Mouse (Mus musculus): ENCODE measurements around the gene Zkscan14. TPM values are rescaled to one million over a fixed set of nuclear protein-coding genes. Genes with fewer than 3 reads are reported as not detected.
A peak's percentile ranks its signal among the peaks of the same experiment; 100 is the strongest.

The Zkscan14 gene
- polyA plus RNA-seq, 1 experiment from 2014 or later = 15.5 TPM

DNA sequence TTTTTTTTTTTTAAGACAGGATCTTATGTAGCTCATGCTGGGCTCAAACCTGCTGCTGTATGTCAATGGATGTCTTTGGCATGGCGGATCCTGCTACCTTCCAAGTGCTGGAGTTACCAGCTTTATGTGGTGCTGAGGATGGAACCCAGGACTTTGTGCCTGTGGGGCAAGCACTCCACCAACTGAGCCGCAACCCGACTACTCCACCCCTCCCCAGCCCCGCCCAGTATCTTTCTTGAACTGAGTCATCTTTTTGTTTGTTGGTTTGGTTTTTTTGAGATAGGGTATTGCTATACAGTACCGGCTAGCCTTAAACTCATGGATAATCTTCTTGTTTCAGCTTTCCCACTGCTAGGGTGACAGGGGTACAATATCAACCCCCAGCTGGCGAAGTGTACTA is 12.3 kb downstream of the Zkscan14 start:
- WGBS = 96% methylated on average over 6 of the region's 6 CpGs

DNA sequence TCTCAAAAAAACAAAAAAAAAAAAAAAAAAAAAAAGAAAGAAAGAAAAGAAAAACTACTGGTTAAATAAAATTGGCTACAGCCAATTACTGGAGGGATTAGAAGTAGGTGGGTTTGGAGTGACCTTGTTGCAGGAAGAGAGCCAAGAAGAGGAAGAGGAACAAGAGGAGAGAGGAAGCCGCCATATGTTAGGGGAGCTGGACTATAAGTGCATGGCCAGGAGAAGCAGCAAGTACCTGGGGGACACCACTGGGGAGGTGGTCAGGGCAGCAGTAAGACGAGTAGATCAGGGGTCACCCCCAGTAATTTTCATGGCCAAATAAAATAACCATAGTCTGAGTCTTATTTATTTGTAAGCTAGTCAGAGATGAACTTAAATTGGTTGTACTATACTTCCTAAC is 16.4 kb downstream of the Zkscan14 start:
- Histone ChIP-seq H3K4me2 (ENCODE audit: low read length) (no peak overlapping the region), H3K27ac (ENCODE audit: low read length) (no peak overlapping the region), H3K27me3 (replicated peaks; ENCODE audit: control insufficient read depth, insufficient read depth, low read length) (no peaks in the 10 kb centered on the region), H3K4me3 (replicated peaks; ENCODE audit: low read length) (no peak overlapping the region), H3K9ac (replicated peaks; ENCODE audit: low read depth, low read length) (no peak overlapping the region), H3K36me3 (ENCODE audit: control insufficient read depth, insufficient read depth) (peaks cover 30% of the 10 kb centered on the region), H3K4me1 (replicated peaks; ENCODE audit: control insufficient read depth, insufficient read depth, low read length) (peaks cover 12% of the 10 kb centered on the region), H3K9me3 (ENCODE audit: control insufficient read depth, low read length) (no peaks in the 10 kb centered on the region)
- 94% methylated on average over 2 of the region's 2 CpGs for WGBS
- ATAC-seq = no peak

More for the DNA sequence above, 12.3 kb downstream of the Zkscan14 start:
- Histone ChIP-seq H3K27me3 (replicated peaks; ENCODE audit: control insufficient read depth, insufficient read depth, low read length) (no peaks in the 10 kb centered on the region), H3K9ac (replicated peaks; ENCODE audit: low read depth, low read length) (no peak overlapping the region), H3K4me2 (ENCODE audit: low read length) (no peak overlapping the region), H3K9me3 (ENCODE audit: control insufficient read depth, low read length) (no peaks in the 10 kb centered on the region), H3K4me1 (replicated peaks; ENCODE audit: control insufficient read depth, insufficient read depth, low read length) (peaks cover 22% of the 10 kb centered on the region), H3K27ac (ENCODE audit: low read length) (no peak overlapping the region), H3K4me3 (replicated peaks; ENCODE audit: low read length) (no peak overlapping the region), H3K36me3 (ENCODE audit: control insufficient read depth, insufficient read depth) (peaks cover 18% of the 10 kb centered on the region)
- ATAC-seq = no peak

DNA sequence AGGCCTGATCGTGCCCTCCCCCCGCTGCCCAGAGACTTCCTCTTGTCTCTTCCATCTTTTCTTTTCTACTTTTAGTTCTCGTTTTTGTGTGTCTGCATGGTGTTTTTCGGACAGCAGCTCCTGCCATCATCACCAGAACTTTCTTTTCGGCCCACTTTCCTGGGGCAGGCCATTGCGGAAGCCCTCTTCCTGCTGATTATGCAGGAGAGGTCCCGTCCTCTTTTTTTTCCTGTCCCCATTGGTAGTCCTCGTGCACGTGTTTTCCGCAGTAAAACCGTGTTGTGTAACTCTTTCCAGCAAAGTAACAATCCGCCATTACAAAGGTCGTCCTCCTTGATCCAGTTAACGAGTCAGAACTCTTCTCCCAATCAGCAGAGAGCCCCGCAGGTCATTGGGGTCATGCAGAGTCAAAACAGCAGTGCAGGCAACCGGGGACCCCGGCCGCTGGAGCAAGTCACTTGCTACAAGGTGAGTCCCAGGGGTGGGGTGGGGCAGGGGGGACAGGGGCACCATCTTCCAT is 23.1 kb downstream of the Zkscan14 start:
- H3K36me3 ChIP-seq (ENCODE audit: control insufficient read depth, insufficient read depth) = peaks cover 42% of the 10 kb centered on the region
- no peak for ATAC-seq
- WGBS = 86% methylated on average over 18 of the region's 18 CpGs

DNA sequence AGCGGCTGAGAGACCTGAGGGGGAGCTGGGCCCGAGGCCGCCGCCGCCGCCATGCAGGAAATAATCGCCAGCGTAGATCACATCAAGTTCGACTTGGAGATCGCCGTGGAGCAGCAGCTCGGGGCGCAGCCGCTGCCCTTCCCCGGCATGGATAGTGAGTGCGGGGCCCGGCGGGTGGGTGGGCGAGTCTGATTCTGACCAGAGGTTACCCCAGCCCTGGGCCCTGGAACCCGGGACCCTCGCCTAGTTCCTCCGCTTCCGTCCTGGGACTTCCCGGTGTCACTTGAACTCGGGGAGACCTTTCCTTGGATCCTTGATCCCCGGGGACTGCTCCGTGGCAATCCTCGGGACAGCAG is 34.4 kb downstream of the Zkscan14 start:
- Histone ChIP-seq H3K36me3 (ENCODE audit: control insufficient read depth, insufficient read depth) (peaks cover 8% of the 10 kb centered on the region), H3K27me3 (replicated peaks; ENCODE audit: control insufficient read depth, insufficient read depth, low read length) (no peaks in the 10 kb centered on the region), H3K27ac (ENCODE audit: low read length) (peak overlapping the region; percentile 49), H3K4me1 (replicated peaks; ENCODE audit: control insufficient read depth, insufficient read depth, low read length) (peaks cover 22% of the 10 kb centered on the region), H3K9ac (replicated peaks; ENCODE audit: low read depth, low read length) (peak overlapping the region; percentile 88), H3K4me2 (ENCODE audit: low read length) (peak overlapping the region; percentile 97), H3K4me3 (replicated peaks; ENCODE audit: low read length) (peak overlapping the region; percentile 96), H3K9me3 (ENCODE audit: control insufficient read depth, low read length) (no peaks in the 10 kb centered on the region)
- ATAC-seq = peak; percentile 62
- WGBS = under 1% methylated on average over 28 of the region's 28 CpGs

More for the DNA sequence above, 23.1 kb downstream of the Zkscan14 start:
- Histone ChIP-seq H3K27ac (ENCODE audit: low read length) (no peak overlapping the region), H3K4me3 (replicated peaks; ENCODE audit: low read length) (no peak overlapping the region), H3K27me3 (replicated peaks; ENCODE audit: control insufficient read depth, insufficient read depth, low read length) (no peaks in the 10 kb centered on the region), H3K9me3 (ENCODE audit: control insufficient read depth, low read length) (no peaks in the 10 kb centered on the region), H3K9ac (replicated peaks; ENCODE audit: low read depth, low read length) (no peak overlapping the region), H3K4me1 (replicated peaks; ENCODE audit: control insufficient read depth, insufficient read depth, low read length) (no peaks in the 10 kb centered on the region), H3K4me2 (ENCODE audit: low read length) (no peak overlapping the region)

DNA sequence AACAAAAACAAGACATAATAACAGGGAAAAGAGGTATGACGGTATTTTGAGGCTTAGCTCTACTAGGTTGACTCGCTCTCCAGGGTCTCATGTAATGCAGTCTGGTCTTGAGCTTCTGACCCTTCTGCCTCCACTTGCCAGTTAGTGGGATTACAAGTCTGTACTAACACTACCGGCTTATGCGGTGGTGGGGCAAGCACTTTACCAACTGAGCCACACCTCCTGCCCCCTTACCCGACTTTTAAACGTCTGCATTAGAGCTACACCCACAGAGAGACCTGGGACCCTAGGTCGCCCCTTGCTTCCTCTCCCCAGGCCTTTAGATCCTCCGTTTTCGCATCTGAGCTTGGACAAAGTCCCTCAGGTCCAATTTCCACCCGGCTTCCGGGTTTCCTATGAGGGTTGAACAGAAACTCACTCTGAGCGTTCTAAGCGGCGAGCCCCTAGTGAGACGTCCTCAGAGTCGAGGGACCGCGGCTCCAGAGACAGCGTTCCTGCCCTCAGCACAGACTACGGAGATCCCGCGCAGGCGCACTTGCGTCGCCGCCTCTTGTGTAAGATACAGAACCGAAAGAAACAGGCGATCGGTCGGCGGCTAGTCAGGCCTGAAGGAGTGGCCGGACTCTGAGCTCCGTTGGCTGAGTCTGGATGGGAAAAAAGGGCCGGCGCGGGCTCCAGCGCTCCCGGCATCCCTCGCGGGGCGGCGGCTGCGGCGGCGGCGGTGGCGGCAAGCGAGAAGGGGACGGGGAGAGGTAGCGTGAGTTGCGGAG is 34.9 kb downstream of the Zkscan14 start, which contains the start of the genes Ptcd1 and Cpsf4:
TSS of gene Ptcd1 (minus strand) at position 573 of the 770 bp plus-strand sequence.
TSS of gene Cpsf4 (plus strand) at position 678 of the 770 bp plus-strand sequence.
- Histone ChIP-seq H3K4me2 (ENCODE audit: low read length) (peak within 1 kb of the TSS; percentile 97), H3K36me3 (ENCODE audit: control insufficient read depth, insufficient read depth) (peaks cover 6% of the 10 kb centered on the region; the same call in 1 of the 2 replicates), H3K9ac (replicated peaks; ENCODE audit: low read depth, low read length) (peak within 1 kb of the TSS; percentile 88), H3K4me1 (replicated peaks; ENCODE audit: control insufficient read depth, insufficient read depth, low read length) (peaks cover 22% of the 10 kb centered on the region), H3K9me3 (ENCODE audit: control insufficient read depth, low read length) (no peaks in the 10 kb centered on the region), H3K27me3 (replicated peaks; ENCODE audit: control insufficient read depth, insufficient read depth, low read length) (no peaks in the 10 kb centered on the region), H3K27ac (ENCODE audit: low read length) (peak within 1 kb of the TSS; percentile 86), H3K4me3 (replicated peaks; ENCODE audit: low read length) (peak within 1 kb of the TSS; percentile 96)
- peak; percentile 96 for ATAC-seq
- under 1% methylated on average over 51 of the region's 51 CpGs for WGBS

DNA sequence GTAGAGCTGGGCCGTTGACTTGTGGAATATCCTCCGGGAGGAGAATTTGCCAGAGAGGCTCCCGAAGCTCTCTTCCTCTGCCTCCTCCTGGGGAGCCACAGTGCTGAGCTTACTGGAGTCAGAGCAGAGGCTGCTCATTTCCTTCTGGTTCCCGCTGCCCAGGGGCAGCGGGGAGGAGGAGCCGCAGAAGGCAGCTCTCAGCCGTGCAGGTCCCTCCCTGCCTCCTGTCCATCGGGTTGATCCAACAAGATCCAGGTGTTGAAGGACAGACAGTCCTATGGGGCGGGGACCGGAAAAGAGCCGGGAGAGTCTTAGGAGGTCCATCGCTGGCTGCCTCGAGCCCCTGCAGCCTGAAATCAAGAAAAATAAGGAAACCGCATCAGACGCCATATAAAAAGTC is 36.5 kb downstream of the Zkscan14 start:
- peaks cover 22% of the 10 kb centered on the region for H3K4me1 ChIP-seq (replicated peaks; ENCODE audit: control insufficient read depth, insufficient read depth, low read length)
- no peak overlapping the region for H3K27ac ChIP-seq (ENCODE audit: low read length)
- no peaks in the 10 kb centered on the region for H3K9me3 ChIP-seq (ENCODE audit: control insufficient read depth, low read length)
- peaks cover 6% of the 10 kb centered on the region; the same call in 1 of the 2 replicates for H3K36me3 ChIP-seq (ENCODE audit: control insufficient read depth, insufficient read depth)
- ATAC-seq = no peak
- H3K4me3 ChIP-seq (replicated peaks; ENCODE audit: low read length) = no peak overlapping the region
- H3K9ac ChIP-seq (replicated peaks; ENCODE audit: low read depth, low read length) = no peak overlapping the region
- no peaks in the 10 kb centered on the region for H3K27me3 ChIP-seq (replicated peaks; ENCODE audit: control insufficient read depth, insufficient read depth, low read length)
- WGBS = 91% methylated on average over 15 of the region's 15 CpGs
- H3K4me2 ChIP-seq (ENCODE audit: low read length) = no peak overlapping the region

DNA sequence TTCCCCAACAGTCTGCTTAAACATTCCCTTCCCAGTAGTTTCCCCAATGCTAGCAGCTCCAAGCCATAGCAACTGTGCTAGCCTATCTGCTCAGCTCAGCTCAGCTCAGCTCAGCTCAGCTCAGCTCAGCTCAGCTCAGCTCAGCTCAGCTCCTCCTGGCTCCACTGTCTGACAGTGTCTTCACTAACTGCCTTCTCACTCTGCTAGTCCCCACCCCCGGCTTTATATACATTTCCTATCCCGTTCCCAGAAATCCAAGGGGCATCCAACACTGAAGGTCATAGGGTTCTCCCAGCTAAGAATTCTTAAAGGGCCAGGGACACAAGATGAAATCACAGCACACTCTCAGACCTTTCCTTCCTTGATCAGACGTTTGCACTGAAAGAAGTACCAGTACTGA is 37.0 kb downstream of the Zkscan14 start:
- H3K27me3 ChIP-seq (replicated peaks; ENCODE audit: control insufficient read depth, insufficient read depth, low read length) = no peaks in the 10 kb centered on the region
- ATAC-seq = no peak
- no peak overlapping the region for H3K9ac ChIP-seq (replicated peaks; ENCODE audit: low read depth, low read length)
- no peak overlapping the region for H3K4me3 ChIP-seq (replicated peaks; ENCODE audit: low read length)
- H3K27ac ChIP-seq (ENCODE audit: low read length) = no peak overlapping the region
- 80% methylated on average over 3 of the region's 3 CpGs for whole genome bisulfite sequencing
- peaks cover 10% of the 10 kb centered on the region for H3K36me3 ChIP-seq (ENCODE audit: control insufficient read depth, insufficient read depth)
- H3K9me3 ChIP-seq (ENCODE audit: control insufficient read depth, low read length) = no peaks in the 10 kb centered on the region
- no peak overlapping the region for H3K4me2 ChIP-seq (ENCODE audit: low read length)
- H3K4me1 ChIP-seq (replicated peaks; ENCODE audit: control insufficient read depth, insufficient read depth, low read length) = peaks cover 22% of the 10 kb centered on the region

DNA sequence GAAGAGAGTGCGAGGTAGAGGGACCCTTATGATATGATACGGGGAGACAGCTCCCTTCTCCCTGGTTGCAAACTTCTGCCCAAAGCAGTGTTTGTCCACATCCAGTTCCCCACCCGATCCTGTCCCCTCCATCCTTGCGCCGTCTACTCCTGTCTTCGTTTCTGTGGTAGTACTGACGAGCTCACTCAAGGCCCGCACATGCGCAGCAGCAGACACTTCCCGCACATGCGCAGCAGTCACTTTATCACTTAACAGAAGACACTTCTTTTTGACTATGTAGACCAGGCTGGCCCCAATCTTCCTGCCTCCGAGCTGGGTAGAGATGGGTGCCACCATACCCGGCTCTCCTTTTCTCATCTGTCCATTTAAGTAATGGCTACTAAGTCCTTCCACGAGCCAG is 40.3 kb downstream of the Zkscan14 start:
- no peak for ATAC-seq
- WGBS = 95% methylated on average over 14 of the region's 14 CpGs

DNA sequence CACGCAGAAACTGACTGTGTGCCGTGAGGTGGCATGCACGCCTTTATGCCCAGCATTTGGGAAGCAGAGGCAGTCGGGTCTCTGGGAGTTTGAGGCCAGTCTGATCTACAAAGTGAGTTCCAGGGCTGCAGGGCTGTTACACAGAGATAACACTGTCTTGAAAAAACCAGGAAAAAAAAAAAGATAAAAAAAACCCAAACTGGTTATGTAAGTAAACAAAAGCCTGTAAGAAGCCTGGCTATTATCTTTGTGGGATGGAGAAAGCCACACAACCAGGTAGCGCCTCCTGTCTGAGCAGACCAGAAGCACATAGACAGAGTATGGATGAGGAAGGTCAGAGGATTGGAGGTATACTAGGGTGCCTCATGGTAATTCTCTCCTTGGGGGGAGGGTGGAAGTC is 49.0 kb downstream of the Zkscan14 start:
- no peak for ATAC-seq
- H3K4me3 ChIP-seq (replicated peaks; ENCODE audit: low read length) = no peak overlapping the region
- no peak overlapping the region for H3K27ac ChIP-seq (ENCODE audit: low read length)
- 94% methylated on average over 5 of the region's 5 CpGs for WGBS
- H3K4me1 ChIP-seq (replicated peaks; ENCODE audit: control insufficient read depth, insufficient read depth, low read length) = no peaks in the 10 kb centered on the region
- no peak overlapping the region for H3K4me2 ChIP-seq (ENCODE audit: low read length)
- peaks cover 44% of the 10 kb centered on the region for H3K36me3 ChIP-seq (ENCODE audit: control insufficient read depth, insufficient read depth)
- no peak overlapping the region for H3K9ac ChIP-seq (replicated peaks; ENCODE audit: low read depth, low read length)
- H3K9me3 ChIP-seq (ENCODE audit: control insufficient read depth, low read length) = no peaks in the 10 kb centered on the region
- no peaks in the 10 kb centered on the region for H3K27me3 ChIP-seq (replicated peaks; ENCODE audit: control insufficient read depth, insufficient read depth, low read length)

More for the DNA sequence above, 40.3 kb downstream of the Zkscan14 start:
- Histone ChIP-seq H3K4me1 (replicated peaks; ENCODE audit: control insufficient read depth, insufficient read depth, low read length) (peaks cover 8% of the 10 kb centered on the region), H3K4me3 (replicated peaks; ENCODE audit: low read length) (no peak overlapping the region), H3K9ac (replicated peaks; ENCODE audit: low read depth, low read length) (no peak overlapping the region), H3K27me3 (replicated peaks; ENCODE audit: control insufficient read depth, insufficient read depth, low read length) (no peaks in the 10 kb centered on the region), H3K36me3 (ENCODE audit: control insufficient read depth, insufficient read depth) (peaks cover 25% of the 10 kb centered on the region), H3K4me2 (ENCODE audit: low read length) (no peak overlapping the region), H3K9me3 (ENCODE audit: control insufficient read depth, low read length) (no peaks in the 10 kb centered on the region), H3K27ac (ENCODE audit: low read length) (no peak overlapping the region)

Measured in forebrain, embryonic 16.5 days (tissue).